Mouse (Mus musculus): Measurements from ENCODE around the gene Wdr24. TPM values are rescaled to one million over a fixed set of nuclear protein-coding genes. Genes with fewer than 3 reads are reported as not detected.

The Wdr24 gene
- polyA plus RNA-seq, 1 experiment: 36.0 TPM

DNA sequence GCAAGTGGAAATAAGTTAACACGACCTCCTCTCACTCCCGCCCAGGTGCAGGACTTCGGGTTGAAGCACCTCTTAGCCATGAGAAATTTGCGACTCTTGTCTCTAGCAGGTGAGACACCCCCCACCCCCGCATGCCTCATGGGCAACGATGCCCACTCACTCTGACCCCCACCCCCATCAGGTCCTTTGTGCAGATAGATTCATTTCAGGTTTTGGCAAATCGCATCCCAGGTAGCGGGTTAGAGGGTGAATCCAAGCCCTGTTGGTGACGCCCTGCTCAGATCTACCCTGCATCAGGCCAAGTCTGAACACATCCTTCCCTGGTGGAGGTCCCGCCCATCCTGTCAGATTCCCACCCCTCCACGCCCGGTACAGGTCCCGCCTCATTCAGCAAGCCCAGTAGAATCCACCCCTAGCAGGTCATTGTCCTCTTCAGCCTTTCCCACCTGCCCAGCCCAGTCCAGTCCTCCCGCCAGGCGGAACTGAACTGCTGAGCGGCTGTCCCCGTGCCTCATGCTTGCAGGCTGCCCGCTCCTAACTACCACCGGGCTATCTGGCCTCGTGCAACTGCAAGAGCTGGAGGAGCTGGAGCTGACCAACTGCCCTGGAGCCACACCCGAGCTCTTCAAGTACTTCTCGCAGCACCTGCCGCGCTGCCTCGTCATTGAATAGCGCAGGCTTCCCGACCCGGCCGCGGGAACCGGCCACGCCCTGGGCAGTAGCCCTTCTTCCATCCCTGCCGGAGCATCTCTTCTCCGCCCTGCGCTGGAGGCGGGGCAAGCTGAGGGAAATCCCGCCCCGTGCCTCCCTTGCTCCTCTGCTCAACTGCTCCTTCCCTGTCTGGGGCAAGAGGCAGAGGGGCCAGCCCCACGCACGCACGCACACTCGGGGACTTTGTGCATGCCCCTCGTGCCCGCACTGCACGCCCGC is 4.3 kb upstream of the Wdr24 start:
- H3K27me3 ChIP-seq (ENCODE audit: control insufficient read depth, insufficient read depth, low read length): no peaks in the 10 kb centered on the region
- TF ChIP-seq POLR2A (IDR thresholded peaks at IDR 0.05; ENCODE audit: control insufficient read depth, low read depth, low read length): no peak
- no peak for TF ChIP-seq CTCF (IDR thresholded peaks at IDR 0.05; ENCODE audit: control insufficient read depth, insufficient read depth, insufficient replicate concordance, low read depth, low read length)
- H3K36me3 ChIP-seq (ENCODE audit: control insufficient read depth, insufficient read depth, low read length): no peaks in the 10 kb centered on the region
- no peak overlapping the region for H3K27ac ChIP-seq (ENCODE audit: control insufficient read depth, insufficient read depth, low read depth, low read length)
- H3K4me1 ChIP-seq (ENCODE audit: control insufficient read depth, insufficient read depth, low read length): peaks cover 20% of the 10 kb centered on the region
- peak overlapping the region; percentile 36 for H3K4me3 ChIP-seq (ENCODE audit: control insufficient read depth, low read depth, low read length)

DNA sequence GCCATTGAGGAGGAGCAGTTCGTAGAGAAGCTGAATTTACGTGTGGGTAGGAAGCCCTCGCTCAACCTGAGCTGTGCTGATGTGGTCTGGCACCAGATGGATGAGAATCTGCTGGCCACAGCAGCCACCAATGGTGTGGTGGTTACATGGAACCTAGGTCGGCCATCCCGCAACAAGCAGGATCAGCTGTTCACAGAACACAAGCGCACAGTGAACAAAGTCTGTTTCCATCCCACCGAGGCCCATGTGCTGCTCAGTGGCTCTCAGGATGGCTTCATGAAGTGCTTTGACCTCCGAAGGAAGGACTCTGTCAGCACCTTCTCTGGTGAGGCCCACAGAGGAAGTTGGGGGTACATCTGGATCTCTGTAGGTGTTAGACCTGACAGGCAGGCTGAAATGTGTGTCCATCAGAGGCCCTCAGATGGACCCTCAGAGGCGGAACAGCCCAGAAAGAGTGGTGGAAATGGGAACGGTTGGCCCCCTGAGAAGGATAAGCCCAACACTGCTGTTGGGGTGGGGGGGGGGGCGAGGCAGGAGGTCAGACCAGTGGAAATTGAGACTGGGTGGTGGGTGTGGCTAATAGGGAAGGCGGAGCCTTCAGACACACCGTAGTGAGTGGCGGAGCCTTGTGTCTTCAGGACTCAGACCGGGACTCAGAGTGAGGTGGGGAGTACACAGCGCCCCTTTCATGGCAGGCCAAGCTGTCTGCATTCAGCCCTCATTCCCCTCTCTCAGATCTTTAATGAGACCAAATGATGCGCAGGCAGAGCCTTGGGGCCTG is 1.1 kb downstream of the Wdr24 start:
- Histone ChIP-seq H3K4me1 (ENCODE audit: control insufficient read depth, insufficient read depth, low read length) (peaks cover 28% of the 10 kb centered on the region), H3K36me3 (ENCODE audit: control insufficient read depth, insufficient read depth, low read length) (no peaks in the 10 kb centered on the region; the same call in 1 of the 2 replicates), H3K4me3 (ENCODE audit: control insufficient read depth, low read depth, low read length) (peak overlapping the region; percentile 87), H3K27ac (ENCODE audit: control insufficient read depth, insufficient read depth, low read depth, low read length) (no peak overlapping the region), H3K27me3 (ENCODE audit: control insufficient read depth, insufficient read depth, low read length) (no peaks in the 10 kb centered on the region)
- TF ChIP-seq CTCF (IDR thresholded peaks at IDR 0.05; ENCODE audit: control insufficient read depth, insufficient read depth, insufficient replicate concordance, low read depth, low read length): no peak
- no peak for TF ChIP-seq POLR2A (IDR thresholded peaks at IDR 0.05; ENCODE audit: control insufficient read depth, low read depth, low read length)

GRCm38 (mm10) chr17:25825311-25825710 is 1.9 kb downstream of the Wdr24 start:
- Histone ChIP-seq H3K4me3 (ENCODE audit: control insufficient read depth, low read depth, low read length) (no peak overlapping the region), H3K27ac (ENCODE audit: control insufficient read depth, insufficient read depth, low read depth, low read length) (no peak overlapping the region), H3K27me3 (ENCODE audit: control insufficient read depth, insufficient read depth, low read length) (no peaks in the 10 kb centered on the region), H3K36me3 (ENCODE audit: control insufficient read depth, insufficient read depth, low read length) (no peaks in the 10 kb centered on the region; the same call in 1 of the 2 replicates), H3K4me1 (ENCODE audit: control insufficient read depth, insufficient read depth, low read length) (peaks cover 25% of the 10 kb centered on the region)
- TF ChIP-seq CTCF (IDR thresholded peaks at IDR 0.05; ENCODE audit: control insufficient read depth, insufficient read depth, insufficient replicate concordance, low read depth, low read length) (no peak), POLR2A (IDR thresholded peaks at IDR 0.05; ENCODE audit: control insufficient read depth, low read depth, low read length) (no peak)

GRCm38 (mm10) chr17:25825984-25826570 is 2.6 kb downstream of the Wdr24 start:
- H3K27ac ChIP-seq (ENCODE audit: control insufficient read depth, insufficient read depth, low read depth, low read length): no peak overlapping the region
- no peaks in the 10 kb centered on the region; the same call in 1 of the 2 replicates for H3K36me3 ChIP-seq (ENCODE audit: control insufficient read depth, insufficient read depth, low read length)
- peaks cover 25% of the 10 kb centered on the region for H3K4me1 ChIP-seq (ENCODE audit: control insufficient read depth, insufficient read depth, low read length)
- H3K4me3 ChIP-seq (ENCODE audit: control insufficient read depth, low read depth, low read length): no peak overlapping the region
- TF ChIP-seq POLR2A (IDR thresholded peaks at IDR 0.05; ENCODE audit: control insufficient read depth, low read depth, low read length) (no peak), CTCF (IDR thresholded peaks at IDR 0.05; ENCODE audit: control insufficient read depth, insufficient read depth, insufficient replicate concordance, low read depth, low read length) (no peak)
- no peaks in the 10 kb centered on the region for H3K27me3 ChIP-seq (ENCODE audit: control insufficient read depth, insufficient read depth, low read length)

- Histone ChIP-seq H3K4me3 (ENCODE audit: control insufficient read depth, low read depth, low read length) (peak overlapping the region; percentile 54), H3K27me3 (ENCODE audit: control insufficient read depth, insufficient read depth, low read length) (no peaks in the 10 kb centered on the region), H3K27ac (ENCODE audit: control insufficient read depth, insufficient read depth, low read depth, low read length) (no peak overlapping the region), H3K36me3 (ENCODE audit: control insufficient read depth, insufficient read depth, low read length) (no peaks in the 10 kb centered on the region; the same call in 1 of the 2 replicates), H3K4me1 (ENCODE audit: control insufficient read depth, insufficient read depth, low read length) (peaks cover 32% of the 10 kb centered on the region)
- TF ChIP-seq CTCF (IDR thresholded peaks at IDR 0.05; ENCODE audit: control insufficient read depth, insufficient read depth, insufficient replicate concordance, low read depth, low read length) (no peak), POLR2A (IDR thresholded peaks at IDR 0.05; ENCODE audit: control insufficient read depth, low read depth, low read length) (no peak)
Measured at GRCm38 (mm10) chr17:25827011-25827410, 3.6 kb downstream of the Wdr24 start.

- H3K4me3 ChIP-seq (ENCODE audit: control insufficient read depth, low read depth, low read length): peak overlapping the region; percentile 86
- TF ChIP-seq CTCF (IDR thresholded peaks at IDR 0.05; ENCODE audit: control insufficient read depth, insufficient read depth, insufficient replicate concordance, low read depth, low read length): no peak
- no peak for TF ChIP-seq POLR2A (IDR thresholded peaks at IDR 0.05; ENCODE audit: control insufficient read depth, low read depth, low read length)
- peaks cover 34% of the 10 kb centered on the region for H3K4me1 ChIP-seq (ENCODE audit: control insufficient read depth, insufficient read depth, low read length)
Measured at GRCm38 (mm10) chr17:25827546-25828222, 4.3 kb downstream of the Wdr24 start.

More at GRCm38 (mm10) chr17:25827546-25828222, 4.3 kb downstream of the Wdr24 start:
- Histone ChIP-seq H3K27me3 (ENCODE audit: control insufficient read depth, insufficient read depth, low read length) (no peaks in the 10 kb centered on the region), H3K27ac (ENCODE audit: control insufficient read depth, insufficient read depth, low read depth, low read length) (no peak overlapping the region), H3K36me3 (ENCODE audit: control insufficient read depth, insufficient read depth, low read length) (no peaks in the 10 kb centered on the region; the same call in 1 of the 2 replicates)

Data from testis, adult 2 months (tissue).